Mouse (Mus musculus): ENCODE data around the gene Zfp160.
A peak's percentile ranks its signal among the peaks of the same experiment; 100 is the strongest.
"Not testable (repeated sequence)": the region's sequence is repeated elsewhere in the genome, so short reads cannot be mapped to it uniquely, and the experiment has no call there.

The Zfp160 gene

GRCm38 (mm10) chr17:21008382-21009331, at the start of gene Zfp160:
Zfp160 (plus strand) TSS chr17:21008903.
- DNase-seq: peak; percentile 84

- DNase-seq: no peak
Measured at GRCm38 (mm10) chr17:20960386-20960785, 48.3 kb upstream of the Zfp160 start.

- DNase-seq: no peak
Measured at GRCm38 (mm10) chr17:20965421-20965820, 43.3 kb upstream of the Zfp160 start.

DNA sequence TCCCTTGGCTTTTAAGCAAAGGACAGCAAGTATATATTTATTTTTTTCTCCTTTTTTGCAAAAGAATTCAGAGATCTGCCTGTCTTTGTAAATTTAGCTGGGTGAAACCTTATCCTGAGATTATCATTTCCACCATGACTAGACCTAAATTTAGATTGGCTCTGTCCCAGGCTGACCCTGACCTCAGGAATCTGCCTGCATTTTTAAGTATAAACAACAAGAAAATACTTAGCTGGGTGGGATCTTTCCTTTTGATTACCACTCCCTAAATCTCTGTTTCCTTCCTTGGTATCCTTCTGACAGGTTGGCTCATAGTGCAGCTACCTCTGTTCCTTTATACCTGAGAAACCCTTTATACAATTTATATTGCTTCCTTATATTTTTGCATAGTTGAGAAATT, 42.0 kb upstream of the Zfp160 start:
- no peak for DNase-seq

GRCm38 (mm10) chr17:20993716-20994115, 15.0 kb upstream of the Zfp160 start:
- no peak for DNase-seq

DNA sequence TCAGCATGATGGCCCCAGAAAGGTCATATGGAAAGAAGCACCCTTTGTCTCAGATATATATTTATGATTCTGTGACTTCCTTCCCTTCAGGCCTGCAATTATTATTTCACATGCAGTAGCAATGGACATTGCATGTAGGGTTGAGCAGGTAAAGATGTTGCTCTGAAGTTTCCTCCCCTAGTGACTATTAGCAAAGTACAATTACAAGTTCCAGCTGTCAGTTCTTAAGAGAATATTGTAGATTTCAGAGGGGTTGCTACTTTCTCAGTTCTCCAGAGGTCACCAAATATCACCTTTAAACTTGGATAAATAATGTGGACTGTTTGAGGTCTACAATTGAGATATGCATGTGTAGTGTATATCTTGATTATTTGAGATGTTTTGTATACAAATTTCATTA, 12.3 kb upstream of the Zfp160 start, which contains the start of gene Vmn1r233:
TSS of gene Vmn1r233 (minus strand) at position 101 of the 400 bp plus-strand sequence.
- no peak for DNase-seq

DNA sequence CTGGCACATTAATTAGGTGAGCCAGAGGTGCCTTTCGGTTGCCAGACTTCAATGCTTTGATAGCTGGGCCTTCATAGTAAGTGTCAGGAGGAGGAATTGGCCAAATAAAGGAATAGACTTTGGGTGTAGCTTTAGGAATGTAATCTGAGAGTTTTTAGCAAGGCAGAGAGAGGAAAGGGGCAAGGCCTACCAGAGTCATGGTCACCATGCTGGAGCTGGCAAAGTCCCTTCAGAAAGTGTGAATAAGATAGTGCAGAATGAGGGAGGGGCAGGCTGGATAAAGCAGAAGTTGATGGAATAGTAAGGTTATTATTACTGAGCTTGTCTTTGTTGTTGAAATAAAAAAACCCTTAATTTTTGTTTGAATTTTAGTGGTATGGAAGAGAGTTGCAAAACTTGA, 1.0 kb downstream of the Zfp160 start:
- no peak for DNase-seq

DNA sequence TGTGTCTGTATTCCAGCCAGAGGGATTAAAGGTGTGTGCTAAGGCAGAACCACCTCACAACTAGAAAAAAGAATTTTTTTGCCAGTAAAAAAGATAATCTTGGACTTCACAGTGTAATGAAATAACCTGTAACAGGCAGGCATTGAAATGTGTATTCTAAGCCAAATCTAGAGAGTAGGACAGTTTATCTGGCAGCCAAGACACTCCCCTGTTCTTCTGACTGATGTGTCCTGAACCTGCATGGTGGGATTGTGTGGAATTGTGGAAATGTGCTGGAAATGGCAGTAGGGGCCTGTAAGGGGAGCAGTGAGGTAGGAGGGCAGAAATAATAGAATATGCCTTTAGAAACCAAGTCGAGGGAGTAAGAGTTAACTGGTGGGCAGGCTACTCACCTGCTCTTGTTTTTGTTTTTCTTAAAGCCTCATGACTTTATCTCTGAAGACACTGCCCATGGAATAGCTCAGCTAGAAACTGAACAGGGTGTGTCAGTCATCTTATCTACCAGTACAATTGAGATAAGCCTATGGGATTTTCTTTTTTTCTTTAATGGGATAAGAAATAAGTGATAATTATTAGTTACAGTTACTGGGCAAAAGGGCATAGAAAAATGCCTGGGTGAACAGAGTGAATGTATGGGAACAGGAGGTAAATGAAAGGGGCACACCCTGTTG, 9.8 kb downstream of the Zfp160 start:
- no peak for DNase-seq

- not testable (repeated sequence) for DNase-seq
Measured at GRCm38 (mm10) chr17:21048020-21048419, 39.3 kb downstream of the Zfp160 start.

- DNase-seq: no peak
Measured at GRCm38 (mm10) chr17:21050901-21051300, 42.2 kb downstream of the Zfp160 start.

GRCm38 (mm10) chr17:21051341-21051740, 42.6 kb downstream of the Zfp160 start:
- not testable (repeated sequence) for DNase-seq

DNA sequence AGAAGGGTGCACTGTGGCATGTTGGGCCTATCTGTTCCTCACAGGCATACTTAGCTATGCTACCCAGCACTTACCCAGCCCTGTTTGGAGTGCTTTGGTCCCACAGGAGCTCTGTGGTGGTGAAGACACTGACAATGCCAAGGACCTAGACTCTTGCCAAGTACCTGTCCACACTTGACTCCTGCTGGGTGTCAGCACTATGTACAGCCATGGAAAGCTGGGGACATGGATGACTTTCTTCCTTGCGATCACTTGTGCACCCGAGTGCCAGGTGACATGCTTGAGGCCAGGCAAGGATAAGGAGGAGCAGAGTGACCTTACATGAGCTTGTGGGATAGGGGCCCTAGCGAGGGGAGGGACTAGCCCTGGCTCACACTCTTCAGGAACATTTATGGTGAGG, 43.2 kb downstream of the Zfp160 start:
- not testable (repeated sequence) for DNase-seq

DNA sequence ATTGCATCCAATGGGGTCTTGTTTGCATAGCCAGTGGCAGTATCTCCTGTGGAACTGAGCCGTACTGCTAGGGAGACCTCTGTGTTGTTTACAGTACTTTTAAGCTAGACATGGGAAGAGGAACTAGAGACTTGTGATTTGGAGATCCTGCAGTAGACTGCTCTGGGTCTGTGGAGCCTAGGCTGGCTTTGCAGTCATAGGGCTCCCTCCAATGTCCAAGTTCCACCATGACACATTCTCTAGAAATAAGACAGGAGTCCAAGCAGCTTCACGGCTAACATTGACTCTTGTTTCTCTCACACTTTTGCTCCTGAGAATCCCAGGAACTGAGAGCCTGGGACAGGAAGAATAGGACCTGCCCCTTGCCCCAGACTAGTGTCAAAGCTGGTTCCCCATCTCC, 44.6 kb downstream of the Zfp160 start:
- DNase-seq: no peak

DNA sequence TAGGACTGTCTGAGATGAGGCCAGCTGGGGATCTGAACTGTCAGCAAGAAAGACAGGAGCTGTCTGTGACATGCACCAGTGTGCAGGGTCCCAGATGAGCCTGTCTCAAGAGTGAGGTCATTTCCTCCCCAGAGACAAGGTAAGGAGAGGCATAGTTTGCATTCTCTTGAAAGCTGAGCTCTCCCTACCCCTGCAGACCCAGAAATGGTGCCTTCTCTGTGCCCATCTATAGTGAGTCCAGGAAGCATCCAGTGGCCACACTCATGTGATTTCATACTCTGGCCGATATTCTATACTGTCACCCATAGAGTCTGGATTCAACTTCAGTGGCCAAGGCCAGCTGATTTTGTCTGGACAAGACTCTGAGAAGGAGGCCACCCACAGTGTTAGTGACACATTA, 46.4 kb downstream of the Zfp160 start:
- DNase-seq: not testable (repeated sequence)

- DNase-seq: no peak
Measured at GRCm38 (mm10) chr17:21065501-21065900, 56.8 kb downstream of the Zfp160 start.

GRCm38 (mm10) chr17:21067036-21067435, 58.3 kb downstream of the Zfp160 start:
- no peak for DNase-seq

- not testable (repeated sequence) for DNase-seq
Measured at GRCm38 (mm10) chr17:21069443-21069842, 60.7 kb downstream of the Zfp160 start.

- not testable (repeated sequence) for DNase-seq
Measured at GRCm38 (mm10) chr17:21070971-21071370, 62.3 kb downstream of the Zfp160 start.
